Mouse (Mus musculus) liver, adult 2 months (tissue): Measurements from ENCODE around the gene Duox1.

ENCODE experiments used
- CTCF ChIP-seq: fragments of 200-500 bp; IDR thresholded peaks from 2 replicates; pipeline ENCODE4 v1.5.1; 2011; ENCODE audit warnings: low read depth, low read length, control low read depth
- POLR2A ChIP-seq: fragments of 200-500 bp; IDR thresholded peaks from 2 replicates; pipeline ENCODE4 v1.6.1; 2011; ENCODE audit warnings: low read length, control low read depth; ENCODE audit not compliant: insufficient read depth; ENCODE audit errors: extremely low read depth

- no peak for TF ChIP-seq CTCF
- no peak for TF ChIP-seq POLR2A
These were observed 17.4 kb upstream of the Duox1 start, which contains the start of gene Duox2 for GRCm38 (mm10) chr2:122298096-122298499.
